Mouse (Mus musculus): ENCODE data around the gene Ccdc106. TPM values are rescaled to one million over a fixed set of nuclear protein-coding genes. Genes with fewer than 3 reads are reported as not detected.

Gene Ccdc106
- total and polyA plus RNA-seq, 3 experiments = 0.52 to 0.81 TPM; not detected in 1

DNA sequence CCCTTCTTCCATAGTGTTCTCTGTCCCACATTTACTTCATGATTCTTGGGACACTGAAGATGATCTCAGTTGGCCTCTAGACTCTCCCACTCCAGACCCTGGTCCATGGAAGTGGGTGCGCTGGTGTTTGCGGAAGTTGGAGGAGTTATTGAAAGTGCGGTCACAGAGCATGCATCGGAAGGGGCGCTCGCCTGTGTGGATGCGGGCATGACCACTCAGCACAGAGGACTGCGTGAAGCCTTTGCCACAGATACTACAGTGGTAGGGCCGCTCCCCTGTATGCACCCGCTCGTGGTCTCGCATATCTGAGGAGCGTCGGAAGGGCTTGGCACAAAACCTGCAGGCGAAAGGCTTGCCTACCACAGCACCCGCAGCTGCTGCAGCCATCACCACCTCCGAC lies 15.3 kb downstream of the Ccdc106 start:
- H3K4me3 ChIP-seq (replicated peaks in 1 of 3; ENCODE audit: low read depth in 2 of 3, low read length in 2 of 3, poor library complexity in 1 of 3) = no peak overlapping the region
- H3K36me3 ChIP-seq (replicated peaks in 1 of 2; ENCODE audit: control insufficient read depth in 1 of 2, insufficient read depth in 1 of 2, low read length in 1 of 2) = peaks cover 27 to 57% of the 10 kb centered on the region in 2 experiments
- no peak for DNase-seq (ENCODE audit: extremely low read depth)
- no peak for TF ChIP-seq POLR2A (IDR thresholded peaks at IDR 0.05; ENCODE audit: low read depth, low read length)
- TF ChIP-seq TCF12 (IDR thresholded peaks at IDR 0.05; ENCODE audit: low read depth, low read length) = no peak
- TF ChIP-seq RAD21 (IDR thresholded peaks at IDR 0.05; ENCODE audit: low read depth, low read length) = no peak
- no peak for TF ChIP-seq JUND (conservative IDR thresholded peaks at IDR 0.05; ENCODE audit: low read depth, low read length)
- TF ChIP-seq CHD1 (IDR thresholded peaks at IDR 0.05; ENCODE audit: low read depth, low read length) = no peak
- in situ Hi-C loops (cut with MboI; ENCODE audit: low pct_ligation_motif_present, low pct_unique_long_range_greater_than_20kb, low sequenced_read_pairs) (no loop called here), dilution Hi-C loops (cut with MboI; ENCODE audit: extremely low pct_ligation_motif_present, extremely low pct_unique_long_range_greater_than_20kb, low sequenced_read_pairs) (no loop called here)
- H3K9me3 ChIP-seq (replicated peaks; ENCODE audit: low read length) = peaks cover 13% of the 10 kb centered on the region
- H3K27me3 ChIP-seq (replicated peaks) = no peaks in the 10 kb centered on the region
- H3K79me2 ChIP-seq (replicated peaks; ENCODE audit: control insufficient read depth, extremely low read depth, insufficient read depth, poor library complexity, severe bottlenecking) = 0 out of 2 replicates have a peak, but pooled peaks cover 5% of the 10 kb centered on the region
- peaks cover 4 to 17% of the 10 kb centered on the region in 2 experiments for H3K4me1 ChIP-seq (ENCODE audit: control insufficient read depth in 1 of 2, insufficient read depth in 2 of 2)
- no peak overlapping the region for H3K27ac ChIP-seq (ENCODE audit: insufficient read depth, low read depth)
- no peak overlapping the region for H3K4me2 ChIP-seq (ENCODE audit: insufficient read depth, low read depth, poor library complexity, severe bottlenecking)
- H3K9ac ChIP-seq (ENCODE audit: insufficient read depth, low read depth) = no peak overlapping the region

DNA sequence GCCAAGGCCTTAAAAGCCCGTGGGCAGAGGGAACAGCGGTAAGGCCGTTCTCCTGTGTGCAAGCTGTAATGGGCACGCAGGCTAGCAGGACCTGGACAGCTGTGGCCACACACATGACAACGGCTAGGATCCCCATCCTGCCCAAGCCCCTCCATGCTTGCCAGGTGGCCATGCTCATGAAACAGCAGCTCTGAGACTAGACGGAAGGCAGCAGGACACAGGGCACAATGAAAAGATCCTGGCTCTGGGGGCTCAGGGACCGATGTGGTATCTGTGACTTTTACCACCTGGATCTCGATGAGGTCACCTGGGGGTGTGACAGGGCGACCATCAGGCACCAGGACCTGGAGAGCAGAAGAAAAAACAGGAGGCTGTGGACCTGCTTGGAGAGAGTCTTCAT lies 15.8 kb downstream of the Ccdc106 start:
- dilution Hi-C loops (cut with MboI; ENCODE audit: extremely low pct_ligation_motif_present, extremely low pct_unique_long_range_greater_than_20kb, low sequenced_read_pairs) = no loop called here
- DNase-seq (ENCODE audit: extremely low read depth) = no peak
- in situ Hi-C loops (cut with MboI; ENCODE audit: low pct_ligation_motif_present, low pct_unique_long_range_greater_than_20kb, low sequenced_read_pairs) = no loop called here

GRCm38 (mm10) chr7:5037026-5037425 lies 16.7 kb downstream of the Ccdc106 start:
- H3K27ac ChIP-seq (ENCODE audit: insufficient read depth, low read depth) = no peak overlapping the region
- H3K4me3 ChIP-seq (replicated peaks in 1 of 3; ENCODE audit: low read depth in 2 of 3, low read length in 2 of 3, poor library complexity in 1 of 3) = no peak overlapping the region
- dilution Hi-C loops (cut with MboI; ENCODE audit: extremely low pct_ligation_motif_present, extremely low pct_unique_long_range_greater_than_20kb, low sequenced_read_pairs) = no loop called here
- 0 out of 2 replicates have a peak, but pooled peaks cover 5% of the 10 kb centered on the region for H3K79me2 ChIP-seq (replicated peaks; ENCODE audit: control insufficient read depth, extremely low read depth, insufficient read depth, poor library complexity, severe bottlenecking)
- H3K36me3 ChIP-seq (replicated peaks in 1 of 2; ENCODE audit: control insufficient read depth in 1 of 2, insufficient read depth in 1 of 2, low read length in 1 of 2) = peaks cover 13 to 51% of the 10 kb centered on the region in 2 experiments
- no peaks in the 10 kb centered on the region for H3K9me3 ChIP-seq (replicated peaks; ENCODE audit: low read length)
- DNase-seq (ENCODE audit: extremely low read depth) = no peak
- H3K9ac ChIP-seq (ENCODE audit: insufficient read depth, low read depth) = no peak overlapping the region
- no peaks in the 10 kb centered on the region for H3K27me3 ChIP-seq (replicated peaks)
- in situ Hi-C loops (cut with MboI; ENCODE audit: low pct_ligation_motif_present, low pct_unique_long_range_greater_than_20kb, low sequenced_read_pairs) = no loop called here
- H3K4me1 ChIP-seq (ENCODE audit: control insufficient read depth in 1 of 2, insufficient read depth in 2 of 2) = peaks cover 4 to 17% of the 10 kb centered on the region in 2 experiments
- no peak for TF ChIP-seq MEF2A (IDR thresholded peaks at IDR 0.05; ENCODE audit: borderline replicate concordance, low read depth, low read length)
- TF ChIP-seq SIN3A (IDR thresholded peaks at IDR 0.05; ENCODE audit: low read length) = no peak
- no peak for TF ChIP-seq POLR2AphosphoS2 (IDR thresholded peaks at IDR 0.05; ENCODE audit: low read depth, low read length)
- no peak for TF ChIP-seq ZKSCAN1 (IDR thresholded peaks at IDR 0.05; ENCODE audit: borderline replicate concordance, low read depth, low read length)
- TF ChIP-seq USF1 (IDR thresholded peaks at IDR 0.05; ENCODE audit: low read depth, low read length) = no peak
- TF ChIP-seq ELF1 (IDR thresholded peaks at IDR 0.05; ENCODE audit: low read depth, low read length) = no peak
- no peak overlapping the region for H3K4me2 ChIP-seq (ENCODE audit: insufficient read depth, low read depth, poor library complexity, severe bottlenecking)

More for the DNA sequence above, 15.8 kb downstream of the Ccdc106 start:
- no peaks in the 10 kb centered on the region for H3K27me3 ChIP-seq (replicated peaks)
- H3K4me1 ChIP-seq (ENCODE audit: control insufficient read depth in 1 of 2, insufficient read depth in 2 of 2) = peaks cover 4 to 17% of the 10 kb centered on the region in 2 experiments
- H3K27ac ChIP-seq (ENCODE audit: insufficient read depth, low read depth) = no peak overlapping the region
- H3K4me3 ChIP-seq (replicated peaks in 1 of 3; ENCODE audit: low read depth in 2 of 3, low read length in 2 of 3, poor library complexity in 1 of 3) = no peak overlapping the region
- H3K9me3 ChIP-seq (replicated peaks; ENCODE audit: low read length) = peaks cover 8% of the 10 kb centered on the region
- peaks cover 22 to 54% of the 10 kb centered on the region in 2 experiments for H3K36me3 ChIP-seq (replicated peaks in 1 of 2; ENCODE audit: control insufficient read depth in 1 of 2, insufficient read depth in 1 of 2, low read length in 1 of 2)
- no peak overlapping the region for H3K4me2 ChIP-seq (ENCODE audit: insufficient read depth, low read depth, poor library complexity, severe bottlenecking)
- H3K79me2 ChIP-seq (replicated peaks; ENCODE audit: control insufficient read depth, extremely low read depth, insufficient read depth, poor library complexity, severe bottlenecking) = 0 out of 2 replicates have a peak, but pooled peaks cover 5% of the 10 kb centered on the region
- TF ChIP-seq JUN (IDR thresholded peaks at IDR 0.05; ENCODE audit: insufficient read depth, low read depth, low read length) (no peak), RAD21 (IDR thresholded peaks at IDR 0.05; ENCODE audit: low read depth, low read length) (no peak), SIN3A (IDR thresholded peaks at IDR 0.05; ENCODE audit: low read length) (no peak), MYC (IDR thresholded peaks at IDR 0.05; ENCODE audit: low read depth, low read length) (no peak), JUND (conservative IDR thresholded peaks at IDR 0.05; ENCODE audit: low read depth, low read length) (no peak), TCF12 (IDR thresholded peaks at IDR 0.05; ENCODE audit: low read depth, low read length) (no peak), MAFK (IDR thresholded peaks at IDR 0.05; ENCODE audit: insufficient replicate concordance, low read length) (no peak), ZC3H11A (IDR thresholded peaks at IDR 0.05; ENCODE audit: low read depth, low read length) (no peak), MAX (IDR thresholded peaks at IDR 0.05; ENCODE audit: low read length) (no peak), SMC3 (IDR thresholded peaks at IDR 0.05; ENCODE audit: low read depth, low read length) (no peak), KAT2A (IDR thresholded peaks at IDR 0.05; ENCODE audit: insufficient replicate concordance, low read length) (no peak), PAX5 (IDR thresholded peaks at IDR 0.05; ENCODE audit: low read length) (no peak), CHD1 (IDR thresholded peaks at IDR 0.05; ENCODE audit: low read depth, low read length) (no peak), USF1 (IDR thresholded peaks at IDR 0.05; ENCODE audit: low read depth, low read length) (no peak), IRF4 (IDR thresholded peaks at IDR 0.05; ENCODE audit: low read depth, low read length) (no peak), BHLHE40 (IDR thresholded peaks at IDR 0.05; ENCODE audit: low read depth, low read length) (no peak), NELFE (IDR thresholded peaks at IDR 0.05; ENCODE audit: low read depth, low read length) (no peak)
- H3K9ac ChIP-seq (ENCODE audit: insufficient read depth, low read depth) = no peak overlapping the region

Data from CH12.LX (cell line).